Mouse (Mus musculus) cerebellum, adult 8-10 months (tissue): Measurements from ENCODE around the gene Fbxo28.
"Not testable (repeated sequence)": the region's sequence is repeated elsewhere in the genome, so short reads cannot be mapped to it uniquely, and the experiment has no call there.

Experiments
- DNase-seq: peaks from one replicate; pipeline ENCODE4 v3.0.0; 2022

Gene Fbxo28

DNA sequence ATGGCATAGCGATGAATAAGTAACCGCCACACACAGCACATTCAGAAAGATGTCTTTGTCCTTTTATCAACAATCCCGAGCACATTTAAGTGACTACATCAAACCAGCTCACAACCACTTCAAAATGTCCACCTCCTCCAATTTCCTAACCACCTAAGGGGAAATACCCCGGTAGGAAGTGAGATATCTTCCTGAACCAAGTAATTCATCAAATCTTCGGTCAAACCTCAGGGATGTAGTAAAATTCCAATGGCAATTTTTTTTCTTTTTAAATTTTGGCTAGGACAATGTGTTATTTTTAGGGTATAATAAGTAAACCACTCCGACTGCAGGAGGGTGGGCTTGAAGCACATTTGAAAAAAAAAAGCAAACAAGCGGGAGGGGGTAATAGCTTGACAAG lies 1.1 kb downstream of the Fbxo28 start:
- DNase-seq: no peak

DNA sequence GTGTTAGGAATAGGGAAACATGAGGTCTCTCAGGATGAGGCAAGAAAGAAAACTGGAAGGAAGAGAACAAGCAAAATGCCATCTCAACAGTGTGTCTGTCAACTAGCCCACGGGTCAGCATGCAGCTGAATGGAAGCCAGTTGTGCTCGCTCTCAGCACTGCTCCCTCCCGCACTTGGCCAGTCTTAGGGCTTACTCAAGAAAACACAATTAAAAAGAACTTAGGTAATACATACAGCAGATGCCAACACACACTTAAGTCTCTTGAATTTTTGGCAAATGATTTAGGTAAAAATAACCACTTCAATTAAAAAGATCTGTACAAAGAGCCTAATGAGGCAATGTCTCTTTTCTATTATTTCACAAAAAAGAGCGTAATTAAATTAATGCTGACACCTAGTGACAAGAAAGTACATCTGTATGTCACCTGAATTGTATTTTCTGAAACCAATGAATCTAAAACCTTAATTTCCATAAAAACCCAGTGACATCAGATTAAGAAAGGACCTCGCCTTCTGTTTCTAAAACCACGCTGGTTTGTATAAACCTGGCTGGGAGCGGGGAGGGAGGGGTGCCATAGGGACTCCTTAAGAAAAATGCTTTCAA lies 2.4 kb downstream of the Fbxo28 start:
- DNase-seq: peak; percentile 30

DNA sequence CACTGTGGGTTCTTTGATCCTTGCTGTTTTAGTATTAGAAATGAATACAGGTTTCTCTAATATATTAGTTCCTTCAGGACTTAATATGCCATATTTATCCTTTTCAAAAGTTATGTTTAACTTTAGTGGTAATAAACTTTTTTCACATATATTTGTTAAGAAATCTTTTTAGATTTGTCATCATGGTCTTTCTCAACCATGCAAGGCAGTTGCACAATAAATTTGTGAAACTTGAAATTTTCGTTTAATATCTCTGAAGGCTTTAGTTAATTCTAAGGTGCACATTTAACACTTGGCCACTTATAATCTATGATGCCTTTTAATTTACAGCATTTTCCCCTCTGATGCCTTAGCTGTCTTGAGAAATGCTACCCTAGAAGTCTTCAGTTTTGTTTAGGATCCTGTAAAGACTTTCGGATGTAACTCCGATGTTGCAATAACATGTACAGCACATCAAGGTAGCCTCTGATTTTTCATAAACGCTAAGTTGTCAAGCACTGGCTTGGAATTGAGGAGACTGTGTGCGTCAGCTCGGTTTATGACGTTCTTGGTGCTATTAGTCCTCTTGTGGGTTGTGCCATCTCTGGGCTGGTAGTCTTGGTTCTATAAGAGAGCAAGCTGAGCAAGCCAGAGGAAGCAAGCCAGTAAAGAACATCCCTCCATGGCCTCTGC lies 7.5 kb downstream of the Fbxo28 start:
- no peak for DNase-seq

DNA sequence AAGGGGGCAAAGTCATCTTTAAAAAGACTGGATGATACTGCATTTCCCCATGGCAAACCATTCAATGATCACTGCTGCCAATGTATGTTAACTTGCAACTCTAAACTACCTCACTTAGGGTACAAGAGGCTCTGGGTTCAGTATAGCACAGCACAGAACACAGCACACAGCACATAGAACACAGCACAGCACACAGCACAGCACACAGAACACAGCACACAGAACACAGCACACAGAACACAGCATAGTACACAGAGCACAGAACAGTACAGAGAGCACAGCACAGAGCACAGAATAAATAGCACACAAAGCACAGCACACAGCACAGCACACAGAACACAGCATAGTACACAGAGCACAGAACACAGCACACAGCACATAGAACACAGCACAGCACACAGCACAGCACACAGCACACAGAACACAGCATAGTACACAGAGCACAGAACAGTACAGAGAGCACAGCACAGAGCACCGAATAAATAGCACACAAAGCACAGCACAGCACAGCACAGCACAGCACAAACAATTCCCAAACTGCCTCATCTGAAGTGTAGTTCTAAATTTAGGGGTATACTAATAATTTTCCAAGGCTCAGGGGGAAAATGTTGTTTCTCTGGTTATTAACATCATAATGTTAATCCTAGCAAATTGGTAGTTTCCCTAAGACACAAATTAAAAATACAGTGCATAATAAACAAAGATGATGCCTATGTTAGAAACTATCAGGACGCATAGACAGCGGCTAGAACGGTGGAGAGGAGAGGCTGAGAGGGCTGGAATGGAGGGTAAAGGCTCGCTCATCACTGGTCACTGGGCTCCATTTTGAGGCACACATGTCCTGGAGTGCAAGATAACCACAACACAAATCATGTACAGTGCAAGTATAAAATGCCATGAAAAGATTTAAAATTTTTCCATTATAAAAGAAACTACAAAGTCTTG lies 9.1 kb downstream of the Fbxo28 start:
- no peak for DNase-seq

DNA sequence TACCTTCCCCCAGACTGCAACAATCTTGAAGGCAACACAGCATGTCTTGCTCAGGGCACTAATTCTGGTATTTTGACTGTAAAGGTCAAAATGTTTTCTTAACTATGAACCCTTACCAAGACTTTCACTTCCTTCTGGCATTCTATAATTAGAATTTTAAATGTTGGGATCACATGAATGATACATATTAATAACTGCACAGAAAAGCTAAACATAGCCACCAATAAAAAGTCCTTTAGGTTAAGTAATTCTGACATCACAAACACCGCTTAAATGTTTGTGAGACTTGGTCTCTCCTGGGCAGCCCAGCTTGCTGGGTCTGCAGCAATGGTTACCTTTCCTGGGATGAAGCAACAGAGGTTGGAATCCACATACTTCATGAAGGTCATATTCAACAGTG lies 15.5 kb downstream of the Fbxo28 start:
- no peak for DNase-seq

DNA sequence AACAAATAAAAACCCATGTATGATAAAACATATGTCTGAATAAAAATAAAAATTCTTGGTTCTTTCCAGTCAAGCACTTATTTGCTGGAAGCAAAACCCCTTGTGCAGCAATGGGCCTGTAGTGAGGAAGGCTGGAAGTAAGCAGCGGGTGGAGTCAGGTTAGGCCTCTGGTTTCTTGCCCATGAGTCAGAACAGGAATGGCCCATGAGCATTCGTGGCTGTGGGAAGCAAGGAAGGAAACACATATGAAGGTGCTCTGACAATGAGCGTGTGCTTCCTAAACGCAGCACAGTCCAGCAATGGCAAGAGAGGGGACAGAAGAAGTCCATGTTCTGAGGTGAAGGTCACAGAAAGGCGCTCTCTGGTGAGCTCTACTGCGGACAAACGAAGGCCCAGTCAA lies 16.9 kb downstream of the Fbxo28 start:
- DNase-seq: no peak

DNA sequence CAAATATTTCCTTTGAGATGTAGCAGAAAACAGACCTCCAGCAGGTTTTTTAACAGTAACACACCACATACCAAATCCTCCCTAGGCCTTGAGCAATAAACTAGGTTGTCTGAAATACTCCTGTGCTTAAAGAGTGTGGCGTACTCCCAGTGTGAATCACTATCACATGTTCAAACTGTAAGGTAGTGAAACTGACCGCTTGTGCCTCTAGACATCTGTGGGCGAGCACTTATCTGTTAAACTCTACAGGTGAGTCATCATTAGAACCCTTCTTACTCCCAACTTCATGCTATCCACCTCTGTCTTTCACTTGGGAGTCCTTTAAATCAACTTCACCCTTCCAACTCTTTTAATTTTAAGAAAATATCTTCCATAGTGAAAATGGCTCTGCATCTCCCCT lies 18.3 kb downstream of the Fbxo28 start:
- no peak for DNase-seq

DNA sequence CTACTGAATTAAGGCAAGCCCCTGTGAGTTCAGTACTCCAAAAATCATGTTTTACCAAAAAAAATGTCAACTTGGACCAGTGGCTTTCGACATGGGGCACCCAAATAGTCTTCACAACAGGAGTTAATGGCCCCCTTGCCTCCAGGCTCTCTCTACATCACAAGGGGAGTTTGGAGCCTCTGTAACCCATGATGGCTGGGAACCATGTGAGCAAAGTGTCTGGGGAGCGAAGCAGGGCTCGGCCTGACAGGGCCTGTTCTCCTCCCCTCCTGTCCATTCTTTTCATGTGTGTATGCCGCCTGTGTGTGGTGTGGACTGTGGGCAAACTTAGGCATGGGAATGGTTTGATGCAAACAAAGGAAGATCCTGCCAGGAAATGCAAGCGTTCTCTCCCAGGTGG lies 27.2 kb downstream of the Fbxo28 start:
- no peak for DNase-seq

DNA sequence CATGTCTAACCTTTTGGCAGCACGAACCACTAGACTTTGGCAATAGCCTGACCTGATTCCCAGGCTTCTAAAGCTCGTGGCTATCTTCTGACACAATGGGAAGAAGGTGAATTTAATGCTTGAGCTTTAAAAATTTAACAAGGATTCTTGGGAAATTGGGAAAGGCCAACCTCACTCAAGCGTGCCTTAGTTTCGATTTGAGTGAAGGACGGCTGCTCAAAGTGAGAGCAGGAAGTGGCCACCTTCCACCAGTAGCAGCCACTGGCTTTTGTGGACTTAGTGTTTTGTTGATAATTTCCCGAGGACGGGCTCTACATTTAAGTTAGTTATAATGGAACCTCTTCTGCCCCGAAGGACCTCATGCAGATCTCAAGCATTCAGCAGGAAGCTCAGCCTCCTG lies 28.2 kb downstream of the Fbxo28 start:
- no peak for DNase-seq

DNA sequence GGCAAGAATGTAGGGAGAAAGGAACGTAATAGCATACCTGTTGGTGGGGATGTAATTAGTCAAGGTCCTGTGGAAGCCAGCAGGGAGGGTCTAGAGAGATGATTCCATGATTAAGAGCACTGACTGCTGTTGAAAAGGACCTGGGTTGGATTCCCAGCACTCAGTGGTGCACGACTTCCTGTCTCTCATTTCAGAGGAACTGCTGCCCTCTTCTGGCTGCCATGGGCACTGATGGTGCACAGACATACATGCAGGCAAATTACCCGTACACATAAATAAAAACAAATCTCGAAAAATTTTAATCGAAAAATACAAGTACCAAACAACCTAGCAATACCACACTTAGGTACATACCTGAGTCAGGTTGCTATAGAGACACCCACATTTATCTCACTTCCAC lies 30.1 kb downstream of the Fbxo28 start:
- DNase-seq: no peak

DNA sequence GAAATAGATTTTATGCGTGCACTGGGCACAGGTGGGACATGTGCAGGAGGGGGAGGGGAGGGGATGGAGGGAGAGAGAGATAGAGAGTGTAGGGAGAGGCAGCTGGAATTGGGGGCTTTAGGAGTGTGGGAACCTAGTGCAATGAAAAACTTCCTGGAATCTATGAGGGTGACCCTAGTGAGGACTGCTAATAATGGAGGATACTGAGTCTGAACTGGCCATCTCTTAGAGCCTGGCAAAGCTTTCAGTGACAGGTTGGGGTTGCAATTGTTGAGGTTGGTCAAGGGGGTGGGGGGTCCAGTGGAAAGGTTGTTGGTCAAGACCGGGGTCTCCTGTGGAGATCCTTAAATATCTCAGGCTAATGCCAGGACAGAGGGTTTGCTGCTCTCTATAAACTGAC lies 31.1 kb downstream of the Fbxo28 start:
- no peak for DNase-seq

DNA sequence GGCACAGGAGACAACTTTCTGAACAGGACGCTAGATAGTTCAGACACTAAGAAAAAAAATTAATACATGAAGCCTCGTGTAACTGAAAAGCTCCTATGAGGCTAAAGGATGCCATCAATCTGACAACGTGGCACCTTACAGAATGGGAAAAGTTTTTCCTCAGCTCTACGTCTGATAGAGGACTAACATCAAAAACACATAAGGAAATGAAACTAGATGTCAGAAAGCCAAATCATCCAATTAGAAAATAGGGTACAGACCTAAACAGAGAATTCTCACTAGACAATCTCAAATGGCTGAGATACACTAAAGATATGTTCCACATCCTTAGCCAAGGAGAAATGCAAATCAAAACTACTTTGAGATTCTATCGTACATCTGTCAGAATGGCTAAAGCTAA lies 32.0 kb downstream of the Fbxo28 start:
- no peak for DNase-seq

DNA sequence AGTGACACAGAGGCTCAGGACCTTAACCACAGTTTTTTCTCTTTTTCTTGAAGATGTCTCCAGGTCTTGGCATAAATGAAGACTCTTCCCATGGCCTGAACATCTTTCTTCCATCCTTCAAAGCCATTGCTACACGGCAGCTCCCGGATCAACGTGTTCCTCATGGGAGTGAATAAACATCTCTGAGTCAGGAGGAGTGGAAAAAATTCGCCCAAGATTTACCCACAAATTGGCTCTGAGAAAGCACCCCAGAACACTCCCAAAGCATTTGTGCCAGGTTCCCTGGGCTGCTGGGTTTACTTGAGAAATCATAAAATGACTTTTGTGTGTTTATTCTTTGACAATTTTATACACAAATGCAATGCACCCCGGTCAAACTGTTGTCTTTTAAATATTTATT lies 38.5 kb downstream of the Fbxo28 start:
- no peak for DNase-seq

DNA sequence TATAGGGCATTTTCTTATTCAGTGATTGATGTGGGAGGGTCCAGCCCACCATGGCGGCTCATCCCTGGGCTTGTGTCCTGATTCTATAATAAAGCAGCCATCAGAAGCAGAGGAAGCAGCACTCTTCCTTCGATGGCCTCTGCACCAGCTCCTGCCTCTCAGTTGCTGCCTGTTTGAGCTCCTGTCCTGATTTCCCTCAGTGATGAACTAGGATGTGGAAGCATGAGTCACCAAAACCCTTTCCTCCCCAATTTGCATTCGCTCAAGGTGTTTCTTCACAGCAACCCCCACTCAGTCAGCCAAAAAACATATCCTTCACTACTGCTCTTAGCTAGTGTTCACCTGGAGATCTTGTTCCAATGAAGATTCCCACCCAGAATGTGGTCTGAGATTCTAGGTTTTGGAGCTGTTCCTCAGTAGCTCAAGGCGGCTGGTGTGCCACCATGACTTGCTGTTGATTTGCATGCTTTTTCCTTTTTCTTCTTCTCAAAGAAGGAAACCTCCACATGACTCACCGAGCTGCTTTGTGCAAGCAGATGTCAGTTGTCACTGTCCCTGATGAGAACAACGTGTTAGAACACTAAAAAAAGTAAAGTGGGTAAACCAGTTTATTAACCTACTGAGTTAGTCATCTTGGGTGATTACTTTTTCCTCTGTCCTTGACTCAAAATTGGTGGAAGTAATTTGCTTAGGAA lies 39.1 kb downstream of the Fbxo28 start:
- no peak for DNase-seq

DNA sequence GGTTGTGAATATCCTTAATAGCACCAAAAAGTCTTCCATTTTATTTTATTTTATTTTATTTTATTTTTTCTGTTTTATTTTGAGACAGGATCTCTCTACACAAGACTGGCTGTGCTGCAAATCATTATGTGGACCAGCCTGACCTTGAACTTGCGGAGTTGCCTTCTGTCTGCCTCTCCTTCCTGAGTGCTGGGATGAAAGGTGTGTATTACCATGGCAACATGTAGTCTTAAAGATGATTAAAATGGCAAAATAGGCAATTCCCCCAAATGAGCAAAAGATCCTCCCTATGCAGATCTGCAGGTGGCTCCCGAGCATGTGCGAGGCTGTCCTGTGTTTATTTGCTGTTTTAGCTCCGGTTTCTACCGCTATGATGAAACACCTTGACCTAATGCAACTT lies 43.6 kb downstream of the Fbxo28 start:
- no peak for DNase-seq

DNA sequence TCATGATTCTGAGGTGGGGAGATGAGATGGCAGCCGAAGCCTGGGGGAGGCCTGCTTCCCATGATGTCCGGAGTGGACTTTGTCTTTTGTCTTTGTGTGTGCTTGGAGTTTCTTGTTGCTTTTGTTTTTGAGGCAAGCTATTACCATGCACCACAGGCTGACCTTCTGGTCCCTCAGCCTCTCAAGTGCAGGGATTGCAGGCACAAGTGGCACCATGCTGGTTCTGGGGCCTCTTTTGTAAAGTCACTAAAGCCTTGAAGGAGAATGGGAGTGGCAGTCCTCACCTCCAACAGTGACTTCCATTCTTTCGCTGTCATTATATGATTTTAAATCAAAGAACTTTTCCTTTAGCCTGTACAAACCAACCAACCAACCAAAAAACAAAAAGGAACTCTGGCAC lies 44.2 kb downstream of the Fbxo28 start:
- DNase-seq: no peak

DNA sequence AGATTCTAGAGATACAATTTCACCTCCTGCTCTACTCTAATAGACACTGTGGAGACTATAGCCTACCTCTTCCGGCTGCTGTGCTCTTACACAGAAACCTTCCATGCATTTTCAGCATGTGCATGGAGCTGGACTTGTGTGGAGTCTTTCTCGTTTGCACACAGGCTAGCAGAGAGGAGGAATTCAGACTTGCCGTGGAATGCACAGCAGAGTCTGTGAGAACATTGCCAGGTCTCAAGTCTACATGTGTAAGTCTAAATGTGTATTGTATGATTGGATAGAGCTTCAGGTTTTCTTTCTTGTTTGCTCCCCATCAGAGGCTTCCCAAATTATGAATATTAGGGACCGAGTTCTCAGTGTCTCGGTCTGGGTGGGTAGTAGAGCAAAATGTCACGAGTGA lies 44.6 kb downstream of the Fbxo28 start:
- no peak for DNase-seq

DNA sequence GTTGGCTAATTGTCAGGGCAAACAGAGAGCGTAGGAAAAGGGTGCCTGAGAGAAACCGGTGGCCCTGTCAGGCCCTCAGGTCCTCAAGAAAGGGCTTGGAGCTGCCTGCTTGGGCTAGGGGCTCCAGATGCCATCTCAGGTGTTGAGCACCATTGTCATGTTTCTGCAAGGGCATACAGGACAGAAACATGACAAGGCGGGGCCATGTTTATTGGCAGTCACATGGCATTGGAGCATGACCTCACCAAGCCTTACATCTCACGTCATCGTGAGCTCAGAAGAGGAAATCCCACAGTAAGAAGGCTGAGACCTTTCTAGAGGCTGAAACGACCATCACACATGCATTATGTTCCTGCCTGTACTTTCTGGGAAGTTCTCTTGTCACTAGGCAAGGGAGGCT lies 45.3 kb downstream of the Fbxo28 start:
- DNase-seq: no peak

DNA sequence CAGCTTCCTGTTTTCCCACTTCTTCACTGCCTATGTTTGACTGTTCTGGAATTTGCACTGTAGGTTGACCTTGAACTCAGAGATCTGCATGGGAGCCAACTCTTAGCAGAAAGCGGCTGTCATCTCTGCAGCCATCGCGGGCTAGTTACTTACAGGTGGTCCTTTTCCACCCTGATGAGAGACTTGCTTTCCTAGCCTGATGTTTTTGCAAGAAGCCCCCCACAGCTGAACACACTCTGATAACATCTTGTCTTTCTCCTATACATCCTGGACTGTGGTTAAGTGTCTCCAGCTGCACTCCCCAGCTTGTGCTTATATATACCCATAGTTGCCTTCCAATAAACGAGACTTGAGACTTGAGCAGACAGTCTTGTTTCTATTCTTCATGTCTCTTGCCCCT lies 49.1 kb downstream of the Fbxo28 start:
- DNase-seq: no peak

DNA sequence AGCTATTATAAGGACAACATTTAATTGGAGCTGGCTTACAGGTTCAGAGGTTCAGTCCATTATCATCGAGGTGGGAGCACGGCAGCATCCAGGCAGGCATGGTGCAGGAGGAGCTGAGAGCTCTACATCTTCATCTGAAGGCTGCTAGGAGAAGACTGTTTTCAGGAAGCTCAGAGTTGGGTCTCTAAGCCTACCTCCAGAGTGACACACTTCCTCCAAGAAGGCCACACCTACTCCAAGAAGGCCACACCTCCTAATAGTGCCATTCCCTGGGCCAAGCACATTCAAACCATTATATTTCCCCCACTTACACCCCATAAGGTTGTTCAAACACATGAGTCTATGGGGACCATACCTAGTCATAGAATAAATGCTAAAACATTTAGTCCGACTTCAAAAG lies 50.7 kb downstream of the Fbxo28 start:
- DNase-seq: not testable (repeated sequence)

DNA sequence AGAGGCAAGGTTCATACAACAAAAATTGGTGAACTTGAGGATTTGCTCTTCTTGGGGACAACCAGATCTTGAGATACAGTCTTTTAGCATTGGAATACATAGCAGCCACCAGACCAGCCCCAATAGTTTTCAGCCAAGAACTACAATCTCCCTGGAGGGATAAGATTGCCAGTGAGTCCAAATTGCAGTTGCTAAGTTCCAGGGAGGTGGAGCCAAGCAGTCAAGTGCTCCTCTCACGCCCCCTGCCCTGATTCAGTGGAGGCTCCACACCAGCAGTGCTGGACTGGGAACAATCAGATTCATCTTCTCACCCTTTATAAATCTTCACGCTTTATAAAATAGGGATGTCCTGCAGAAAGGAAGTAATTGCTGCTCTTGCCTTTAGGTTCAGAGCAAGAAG lies 51.6 kb downstream of the Fbxo28 start:
- DNase-seq: no peak

DNA sequence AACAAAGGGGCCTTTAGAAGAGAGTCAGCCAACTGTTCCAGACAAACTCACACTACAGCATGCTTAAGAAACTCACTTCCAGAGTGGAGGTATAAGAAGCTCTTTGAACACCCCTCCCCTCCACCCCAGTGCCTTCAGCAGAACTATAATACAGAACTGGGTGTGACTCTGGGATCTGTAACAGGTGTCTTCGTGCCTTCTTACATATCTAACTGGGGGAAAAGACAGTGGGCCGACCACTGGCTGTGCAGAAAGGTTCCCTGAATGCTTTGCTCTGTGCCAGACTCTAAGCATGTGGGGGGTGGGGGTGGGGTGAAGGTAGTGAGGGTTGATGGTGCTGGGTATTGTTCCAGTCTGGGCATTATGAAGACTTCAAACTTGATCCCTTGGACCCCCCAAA lies 52.8 kb downstream of the Fbxo28 start:
- DNase-seq: no peak

DNA sequence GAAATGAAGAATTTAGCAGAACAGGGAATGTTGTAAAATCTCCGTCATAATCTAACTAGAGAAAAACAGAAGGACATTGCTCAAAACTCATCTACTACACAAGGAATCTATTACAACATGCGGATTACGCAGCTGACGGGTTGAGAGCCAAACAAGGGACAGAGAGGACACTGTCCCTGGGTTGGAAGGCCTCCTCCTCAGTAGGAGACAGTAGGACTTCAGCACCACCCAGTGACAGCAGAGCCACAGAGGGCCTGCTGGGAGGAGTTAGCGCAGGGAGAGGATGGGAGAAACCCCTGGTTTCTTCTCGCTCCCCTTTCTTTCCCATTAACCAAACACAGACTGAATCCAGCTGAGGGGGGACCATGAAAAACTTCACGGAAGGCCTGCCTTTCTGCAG lies 53.6 kb downstream of the Fbxo28 start:
- no peak for DNase-seq

DNA sequence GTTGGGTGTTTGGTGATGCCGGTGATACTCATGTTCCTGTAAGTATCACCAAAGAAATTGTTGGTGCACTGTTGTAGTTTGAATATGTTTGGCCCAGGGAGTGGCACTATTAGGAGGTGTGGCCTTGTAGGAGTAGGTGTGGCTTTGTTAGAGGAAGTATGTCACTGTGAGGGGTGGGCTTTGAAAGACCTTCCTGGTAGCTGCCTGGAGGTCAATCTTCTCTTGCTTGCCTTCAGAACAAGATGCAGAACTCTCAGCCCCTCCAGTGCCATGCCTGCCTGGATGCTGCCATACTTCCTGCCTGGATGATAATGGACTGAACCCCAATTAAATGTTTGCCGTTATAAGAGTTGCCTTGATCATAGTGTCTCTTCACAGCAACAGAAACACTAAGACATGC lies 56.6 kb downstream of the Fbxo28 start:
- no peak for DNase-seq
